Mouse (Mus musculus) liver, embryonic 11.5 days (tissue): ENCODE data around the gene AA467197. TPM values are rescaled to one million over a fixed set of nuclear protein-coding genes. Genes with fewer than 3 reads are reported as not detected.
A peak's percentile ranks its signal among the peaks of the same experiment; 100 is the strongest.

Experiments
- ATAC-seq: fragments of 200-750 bp; cut with Nextera tagmentation; replicated peaks from 2 replicates; pipeline ENCODE4 v1.8.0; 2017; ENCODE audit warnings: moderate number of reproducible peaks, mild to moderate bottlenecking, moderate TSS enrichment, moderate library complexity; ENCODE audit not compliant: low FRiP score
- DNase-seq: peaks from one replicate; pipeline ENCODE4 v3.0.0-alpha.2; 2017; ENCODE audit warnings: low spot score
- H3K27ac ChIP-seq: fragments of 300-500 bp; sonication (generic); 2 replicates; pipeline ENCODE4 v1.5.1; 2014; ENCODE audit warnings: mild to moderate bottlenecking, low read depth, low read length, control low read depth
- H3K27me3 ChIP-seq: fragments of 300-500 bp; sonication (generic); replicated peaks from 2 replicates; pipeline ENCODE4 v1.6.1; 2014; ENCODE audit warnings: low read length, mixed read lengths; ENCODE audit not compliant: control insufficient read depth, insufficient read depth
- H3K36me3 ChIP-seq: fragments of 300-500 bp; sonication (generic); 2 replicates; pipeline ENCODE4 v1.6.1; 2014; ENCODE audit warnings: mild to moderate bottlenecking, low read length, moderate library complexity, mixed read lengths; ENCODE audit not compliant: control insufficient read depth, insufficient read depth
- H3K4me1 ChIP-seq: fragments of 300-500 bp; sonication (generic); replicated peaks from 2 replicates; pipeline ENCODE4 v1.6.1; 2014; ENCODE audit warnings: low read length, mixed read lengths; ENCODE audit not compliant: control insufficient read depth, insufficient read depth
- H3K4me2 ChIP-seq: fragments of 300-500 bp; sonication (generic); 2 replicates; pipeline ENCODE4 v1.6.1; 2014; ENCODE audit warnings: mild to moderate bottlenecking, control low read depth, moderate library complexity
- H3K4me3 ChIP-seq: fragments of 300-500 bp; sonication (generic); 2 replicates; pipeline ENCODE4 v1.5.1; 2014; ENCODE audit warnings: low read depth, low read length, control low read depth
- H3K9ac ChIP-seq: fragments of 300-500 bp; sonication (generic); 2 replicates; pipeline ENCODE4 v1.6.1; 2014; ENCODE audit warnings: low read depth, low read length, control low read depth
- H3K9me3 ChIP-seq: fragments of 300-500 bp; sonication (generic); 2 replicates; pipeline ENCODE4 v1.6.1; 2016; ENCODE audit warnings: low read length, inconsistent platforms, mixed read lengths; ENCODE audit not compliant: control insufficient read depth
- WGBS: fragments of 180-500 bp; shearing (Covaris S2); extraction: QIAGEN DNeasy Blood & Tissue Kit; methylation state at CpG from one replicate; pipeline ENCODE4 v1.1.7; 2014; 5-methylcytosine and 5-hydroxymethylcytosine counted together
- microRNA counts: library from miRNA; unstranded; fragments of <30 nt; microRNA quantifications from one replicate; lab custom pipeline; 2015
- microRNA-seq: library from miRNA; unstranded; fragments of <30 nt; microRNA quantifications from one replicate; pipeline ENCODE4, GENCODE M21; 2017; ENCODE audit warnings: borderline number of aligned reads
- polyA plus RNA-seq: library from polyadenylated mRNA; unstranded; fragments of >200 nt; fragmentation: Nextera tagmentation; extraction: Ambion mirVana; gene quantifications from 2 replicates; pipeline ENCODE4 v1.2.1, GENCODE M21; 2014

AA467197 gene
- polyA plus RNA-seq, 1 experiment from 2014 or later = not detected

GRCm38 (mm10) chr2:122675126-122675525, 38.3 kb downstream of the AA467197 start:
- no peak for ATAC-seq
- 88% methylated on average over 2 of the region's 2 CpGs for WGBS

GRCm38 (mm10) chr2:122681379-122682137, 44.8 kb downstream of the AA467197 start:
- no peak overlapping the region for H3K9ac ChIP-seq
- H3K27ac ChIP-seq = no peak overlapping the region
- H3K9me3 ChIP-seq = peaks cover 10% of the 10 kb centered on the region
- DNase-seq (no peak), ATAC-seq (peak; percentile 39; the same call in 1 of the 2 replicates)
- H3K4me1 ChIP-seq = no peaks in the 10 kb centered on the region
- H3K36me3 ChIP-seq = no peaks in the 10 kb centered on the region
- WGBS = 76% methylated on average over 5 of the region's 5 CpGs
- H3K4me2 ChIP-seq = no peak overlapping the region
- H3K27me3 ChIP-seq = no peaks in the 10 kb centered on the region
- H3K4me3 ChIP-seq = no peak overlapping the region

More at GRCm38 (mm10) chr2:122675126-122675525, 38.3 kb downstream of the AA467197 start:
- no peaks in the 10 kb centered on the region for H3K9me3 ChIP-seq
- H3K27me3 ChIP-seq = no peaks in the 10 kb centered on the region
- H3K36me3 ChIP-seq = no peaks in the 10 kb centered on the region
- H3K4me1 ChIP-seq = no peaks in the 10 kb centered on the region
- H3K4me3 ChIP-seq = no peak overlapping the region
- no peak overlapping the region for H3K9ac ChIP-seq
- no peak overlapping the region for H3K27ac ChIP-seq
- no peak for DNase-seq
- no peak overlapping the region for H3K4me2 ChIP-seq

GRCm38 (mm10) chr2:122682520-122682919, 45.7 kb downstream of the AA467197 start:
- Histone ChIP-seq H3K36me3 (no peaks in the 10 kb centered on the region), H3K9ac (no peak overlapping the region), H3K27ac (no peak overlapping the region), H3K4me3 (no peak overlapping the region), H3K4me2 (no peak overlapping the region), H3K9me3 (peaks cover 10% of the 10 kb centered on the region), H3K4me1 (no peaks in the 10 kb centered on the region), H3K27me3 (no peaks in the 10 kb centered on the region)
- DNase-seq = no peak
- WGBS = 80% methylated on average over 2 of the region's 2 CpGs
- no peak for ATAC-seq

DNA sequence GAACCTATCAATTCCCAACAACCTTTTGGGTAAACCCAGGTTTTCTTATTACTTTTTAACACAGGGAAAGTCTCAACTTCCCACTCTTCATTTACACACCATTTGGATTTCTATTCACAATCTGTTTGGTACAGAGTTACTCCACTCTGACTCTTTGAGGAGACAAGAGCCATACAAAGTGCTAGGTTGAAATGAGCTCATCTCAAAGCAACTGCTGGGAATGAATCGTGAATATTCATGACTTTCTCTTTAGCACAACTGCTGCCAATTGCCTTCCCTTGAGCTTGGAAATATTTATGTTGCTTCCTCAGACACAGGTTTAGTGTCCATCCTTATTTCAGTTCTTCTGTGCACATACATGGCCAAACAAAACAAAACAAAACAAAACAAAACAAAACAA, 46.9 kb downstream of the AA467197 start:
- DNase-seq = no peak
- Histone ChIP-seq H3K27me3 (no peaks in the 10 kb centered on the region), H3K4me1 (no peaks in the 10 kb centered on the region), H3K4me3 (no peak overlapping the region), H3K9me3 (peaks cover 10% of the 10 kb centered on the region), H3K36me3 (no peaks in the 10 kb centered on the region), H3K27ac (no peak overlapping the region), H3K4me2 (no peak overlapping the region), H3K9ac (no peak overlapping the region)
- ATAC-seq = no peak
- 83% methylated on average over 1 of the region's 1 CpGs for WGBS

GRCm38 (mm10) chr2:122686665-122687064, 49.9 kb downstream of the AA467197 start:
- H3K4me2 ChIP-seq = no peak overlapping the region
- no peaks in the 10 kb centered on the region for H3K36me3 ChIP-seq
- no peaks in the 10 kb centered on the region for H3K4me1 ChIP-seq
- H3K4me3 ChIP-seq = no peak overlapping the region
- no peak overlapping the region for H3K9ac ChIP-seq
- ATAC-seq = no peak
- peaks cover 6% of the 10 kb centered on the region for H3K9me3 ChIP-seq
- no peak for DNase-seq
- WGBS = 77% methylated on average over 6 of the region's 6 CpGs
- H3K27ac ChIP-seq = no peak overlapping the region
- H3K27me3 ChIP-seq = no peaks in the 10 kb centered on the region

MicroRNAs within 50 kb of the gene (microRNA counts, 519-probe panel; counts per million panel counts)
- not detected for microRNA mmu-miR-147 (lab: Ali Mortazavi, UCI)

Small RNA genes within 50 kb of the gene (microRNA-seq; reads per million reads assigned to microRNA genes)
- 4.9 reads per million, percentile 12 among the genes with 10 or more reads in this experiment for gene Mir147

Other genes with a start within 250 kb of the AA467197 start
- 0.29 and 0.35 TPM in 2 replicates for gene Slc28a2, start 210.5 kb upstream of the AA467197 start, polyA plus RNA-seq
- not detected in 2 replicates for gene Gm14085, start 152.0 kb upstream of the AA467197 start, polyA plus RNA-seq
- gene Gatm, start 25.7 kb upstream of the AA467197 start, polyA plus RNA-seq = 24.5 and 25.5 TPM in 2 replicates
- 3.3 and 3.7 TPM in 2 replicates for gene Slc30a4, start 65.7 kb downstream of the AA467197 start, polyA plus RNA-seq
- gene Bloc1s6, start 101.5 kb downstream of the AA467197 start, polyA plus RNA-seq = 42.8 and 44.1 TPM in 2 replicates
- 2.3 and 2.5 TPM in 2 replicates for gene Sqor, start 128.3 kb downstream of the AA467197 start, polyA plus RNA-seq